Mouse (Mus musculus) megakaryocyte, embryonic 14.5 days (primary cell): ENCODE measurements around the gene Krr1. TPM values are rescaled to one million over a fixed set of nuclear protein-coding genes. Genes with fewer than 3 reads are reported as not detected.

Experiments
- H3K27me3 ChIP-seq: replicated peaks from 2 replicates; pipeline ENCODE3; 2012; ENCODE audit warnings: inconsistent platforms
- H3K36me3 ChIP-seq: replicated peaks from 2 replicates; pipeline ENCODE3; 2012; ENCODE audit warnings: low read length, inconsistent platforms, mixed read lengths
- H3K4me1 ChIP-seq: 2 replicates; pipeline ENCODE4 v1.6.1; 2012; ENCODE audit warnings: inconsistent platforms
- H3K4me3 ChIP-seq: replicated peaks from 2 replicates; pipeline ENCODE3; 2012; ENCODE audit warnings: moderate library complexity, mild to moderate bottlenecking, inconsistent platforms
- H3K9me3 ChIP-seq: 2 replicates; pipeline ENCODE4 v1.6.1; 2012; ENCODE audit warnings: inconsistent platforms
- FLI1 ChIP-seq: IDR thresholded peaks from 2 replicates; pipeline ENCODE4 v1.6.1; 2012; ENCODE audit warnings: low read length, inconsistent platforms, mixed read lengths
- GATA1 ChIP-seq: IDR thresholded peaks from 3 replicates; pipeline ENCODE4 v1.6.1; 2012; ENCODE audit warnings: mixed read lengths, low read length, inconsistent platforms, borderline replicate concordance
- polyA plus RNA-seq: library from polyadenylated mRNA; stranded (reverse); fragments of >175 nt; gene quantifications from 2 replicates; pipeline ENCODE4 v1.2.3, GENCODE M21; 2012; ENCODE audit warnings: low replicate concordance; ENCODE audit not compliant: insufficient read depth

The Krr1 gene
- polyA plus RNA-seq, 1 experiment: 2.0 TPM

DNA sequence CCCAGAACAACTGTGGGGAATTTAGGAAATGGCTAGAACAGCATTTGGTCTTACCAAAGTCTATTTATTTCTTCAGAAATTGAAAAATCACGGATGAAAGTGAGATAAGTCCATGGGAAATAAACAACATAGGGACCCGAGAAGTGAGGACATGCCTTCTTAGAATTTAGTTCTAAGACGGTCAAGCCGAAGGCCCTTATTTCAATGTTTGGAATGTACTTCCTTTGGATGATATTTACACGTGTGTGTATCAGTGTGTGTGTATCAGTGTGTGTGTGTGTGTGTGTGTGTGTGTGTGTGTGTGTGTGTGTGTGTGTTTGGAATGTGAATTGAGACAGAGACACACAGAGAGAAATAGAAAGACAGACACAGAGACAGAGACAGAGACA, 35.3 kb upstream of the Krr1 start:
- H3K27me3 ChIP-seq: peaks cover 2% of the 10 kb centered on the region
- peaks cover 27% of the 10 kb centered on the region for H3K4me1 ChIP-seq
- TF ChIP-seq FLI1 (no peak), GATA1 (no peak)
- H3K9me3 ChIP-seq: no peaks in the 10 kb centered on the region
- H3K4me3 ChIP-seq: no peak overlapping the region
- H3K36me3 ChIP-seq: no peaks in the 10 kb centered on the region

- Histone ChIP-seq H3K4me3 (no peak overlapping the region), H3K27me3 (peaks cover 2% of the 10 kb centered on the region)
- TF ChIP-seq GATA1 (no peak), FLI1 (no peak)
These were observed 29.4 kb upstream of the Krr1 start for GRCm38 (mm10) chr10:111943026-111943425.

GRCm38 (mm10) chr10:111945563-111945962, 26.9 kb upstream of the Krr1 start:
- H3K9me3 ChIP-seq: peaks cover 5% of the 10 kb centered on the region
- no peak for TF ChIP-seq FLI1
- no peak for TF ChIP-seq GATA1
- H3K27me3 ChIP-seq: peaks cover 2% of the 10 kb centered on the region
- H3K4me3 ChIP-seq: no peak overlapping the region
- no peaks in the 10 kb centered on the region for H3K36me3 ChIP-seq
- H3K4me1 ChIP-seq: peaks cover 3% of the 10 kb centered on the region; the same call in 1 of the 2 replicates

More at GRCm38 (mm10) chr10:111943026-111943425, 29.4 kb upstream of the Krr1 start:
- Histone ChIP-seq H3K36me3 (no peaks in the 10 kb centered on the region), H3K9me3 (peaks cover 5% of the 10 kb centered on the region), H3K4me1 (peaks cover 3% of the 10 kb centered on the region; the same call in 1 of the 2 replicates)

DNA sequence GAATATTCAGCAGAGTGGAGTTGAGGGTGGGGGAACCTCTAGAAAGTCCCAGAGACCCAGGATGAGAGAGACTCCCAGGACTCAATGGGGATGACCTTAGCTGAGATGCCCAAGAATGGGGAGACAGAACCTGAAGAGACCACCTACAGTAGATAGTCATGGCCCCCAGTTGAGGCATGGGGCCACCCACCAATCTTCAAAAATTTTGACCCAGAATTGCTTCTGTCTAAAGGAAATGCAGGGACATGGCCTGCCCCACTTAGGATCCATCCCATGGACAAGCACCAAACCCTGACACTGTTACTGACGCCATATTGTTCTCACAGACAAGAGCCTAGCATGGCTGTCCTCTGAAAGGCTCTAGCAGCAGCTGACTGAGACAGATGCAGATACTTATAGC, 24.4 kb upstream of the Krr1 start:
- TF ChIP-seq FLI1: no peak
- no peak for TF ChIP-seq GATA1
- Histone ChIP-seq H3K36me3 (no peaks in the 10 kb centered on the region), H3K27me3 (no peaks in the 10 kb centered on the region), H3K4me3 (no peak overlapping the region), H3K9me3 (peaks cover 5% of the 10 kb centered on the region), H3K4me1 (peaks cover 3% of the 10 kb centered on the region; the same call in 1 of the 2 replicates)

DNA sequence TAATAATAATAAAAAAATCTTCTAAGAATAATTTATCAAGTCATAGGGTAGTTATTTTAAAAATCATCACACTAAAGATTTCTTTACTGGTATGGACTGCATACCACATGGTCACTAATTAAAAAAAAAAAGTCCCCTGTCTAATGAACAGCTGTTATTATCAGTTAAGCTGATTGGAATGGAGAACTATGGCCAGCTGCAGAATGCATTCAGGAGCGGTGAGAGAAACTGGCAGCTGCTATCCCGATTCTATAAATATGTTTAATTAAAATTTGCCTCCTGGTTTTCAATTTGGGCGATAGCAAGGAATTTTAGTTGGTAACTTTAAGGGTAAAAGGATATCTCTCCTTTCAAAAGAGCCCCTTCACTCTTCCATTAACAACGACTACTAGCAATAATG, 23.5 kb upstream of the Krr1 start:
- no peak for TF ChIP-seq FLI1
- no peak for TF ChIP-seq GATA1
- H3K9me3 ChIP-seq: peaks cover 5% of the 10 kb centered on the region
- no peaks in the 10 kb centered on the region for H3K27me3 ChIP-seq
- H3K4me3 ChIP-seq: no peak overlapping the region
- H3K36me3 ChIP-seq: no peaks in the 10 kb centered on the region
- peaks cover 6% of the 10 kb centered on the region; the same call in 1 of the 2 replicates for H3K4me1 ChIP-seq

- Histone ChIP-seq H3K36me3 (no peaks in the 10 kb centered on the region), H3K4me3 (no peak overlapping the region), H3K9me3 (no peaks in the 10 kb centered on the region), H3K27me3 (no peaks in the 10 kb centered on the region), H3K4me1 (peaks cover 29% of the 10 kb centered on the region)
- TF ChIP-seq GATA1 (no peak), FLI1 (no peak)
These were observed 16.6 kb upstream of the Krr1 start for GRCm38 (mm10) chr10:111955836-111956235.

DNA sequence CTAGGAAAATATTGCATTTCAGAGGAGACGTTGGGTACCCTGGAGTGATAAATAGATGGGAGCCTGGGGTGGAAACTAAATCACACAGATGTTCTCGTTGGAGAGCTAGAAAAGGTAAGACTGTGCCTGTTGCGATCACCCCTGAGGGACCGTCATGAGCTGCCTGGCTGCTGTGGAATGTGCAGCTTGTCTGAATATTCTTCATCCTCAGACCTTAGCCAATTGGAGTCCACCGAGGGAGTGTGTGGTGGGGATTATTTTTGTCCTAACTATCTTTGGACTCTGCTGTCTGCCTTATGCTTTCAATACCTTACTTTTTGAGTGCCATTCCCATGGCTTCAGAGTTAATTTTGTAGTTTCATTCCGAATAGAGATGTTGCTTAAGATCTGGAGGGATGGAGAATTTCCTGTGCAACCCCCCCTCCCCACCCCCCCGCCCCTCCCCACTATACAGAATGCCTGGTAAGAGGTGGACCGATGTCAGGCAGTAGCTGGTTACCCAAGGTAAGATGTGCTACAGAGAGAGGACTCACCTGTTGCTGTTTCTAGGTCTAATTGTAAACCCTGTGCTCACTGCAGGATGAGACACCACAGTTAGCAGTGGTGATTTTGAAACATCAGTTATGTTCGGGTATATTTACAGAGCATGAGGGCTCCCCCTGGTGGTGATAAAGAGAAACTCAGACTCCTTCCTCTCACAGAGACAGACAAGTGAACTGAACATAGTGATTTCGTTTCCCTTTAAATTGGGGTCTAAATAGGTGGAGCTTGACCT, 15.0 kb upstream of the Krr1 start:
- no peak for TF ChIP-seq FLI1
- TF ChIP-seq GATA1: no peak

GRCm38 (mm10) chr10:111958046-111958421, 14.4 kb upstream of the Krr1 start:
- no peaks in the 10 kb centered on the region for H3K9me3 ChIP-seq
- no peaks in the 10 kb centered on the region for H3K36me3 ChIP-seq
- peaks cover 29% of the 10 kb centered on the region for H3K4me1 ChIP-seq
- H3K27me3 ChIP-seq: no peaks in the 10 kb centered on the region
- H3K4me3 ChIP-seq: no peak overlapping the region
- TF ChIP-seq GATA1 (no peak), FLI1 (no peak)

More for the DNA sequence above, 15.0 kb upstream of the Krr1 start:
- Histone ChIP-seq H3K9me3 (no peaks in the 10 kb centered on the region), H3K4me3 (peak overlapping the region; percentile 66), H3K27me3 (no peaks in the 10 kb centered on the region), H3K36me3 (no peaks in the 10 kb centered on the region), H3K4me1 (peaks cover 29% of the 10 kb centered on the region)

DNA sequence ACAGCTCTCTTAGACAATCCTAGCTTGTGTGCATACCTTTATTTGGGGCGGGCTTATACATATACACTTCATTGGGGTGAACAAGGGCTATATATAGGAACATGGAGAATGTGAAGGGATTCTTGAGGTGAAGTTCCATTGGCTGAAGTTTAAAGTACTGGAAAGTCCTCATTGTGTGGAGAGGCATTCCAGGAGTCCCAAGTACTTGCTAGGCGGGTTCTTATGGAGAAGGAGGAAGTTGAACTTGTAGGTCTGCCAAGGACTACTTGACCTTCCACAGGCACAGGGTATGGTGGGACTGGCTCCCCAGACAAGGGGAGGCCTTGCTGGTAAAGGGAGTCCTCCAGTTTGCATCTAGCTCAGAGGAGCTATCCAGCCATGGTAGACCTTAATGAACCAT, 13.1 kb upstream of the Krr1 start:
- H3K4me1 ChIP-seq: peaks cover 26% of the 10 kb centered on the region
- H3K27me3 ChIP-seq: peaks cover 4% of the 10 kb centered on the region
- H3K36me3 ChIP-seq: no peaks in the 10 kb centered on the region
- TF ChIP-seq FLI1 (no peak), GATA1 (no peak)
- H3K4me3 ChIP-seq: no peak overlapping the region
- peaks cover 4% of the 10 kb centered on the region for H3K9me3 ChIP-seq

DNA sequence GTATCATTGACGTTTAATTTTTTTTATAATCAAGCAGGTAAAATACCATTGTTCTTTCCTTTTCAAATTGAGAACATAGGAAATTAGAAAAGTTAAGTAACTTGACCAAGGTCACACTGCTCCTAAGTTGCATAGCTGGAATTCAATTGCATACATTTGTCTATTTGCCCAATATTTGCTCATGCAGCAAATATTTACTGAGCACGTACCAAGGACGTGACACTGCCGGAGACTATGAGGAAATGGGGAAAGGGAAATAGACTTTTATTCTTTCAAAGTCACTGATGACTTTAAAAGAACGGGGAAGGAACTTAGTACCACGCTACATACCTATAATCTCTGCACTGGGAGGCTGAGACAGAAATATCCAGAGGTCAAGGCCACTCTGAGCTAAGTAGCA, 12.0 kb upstream of the Krr1 start:
- Histone ChIP-seq H3K27me3 (peaks cover 6% of the 10 kb centered on the region), H3K4me3 (no peak overlapping the region), H3K36me3 (no peaks in the 10 kb centered on the region), H3K4me1 (peaks cover 19% of the 10 kb centered on the region), H3K9me3 (peaks cover 4% of the 10 kb centered on the region)
- TF ChIP-seq GATA1: no peak
- TF ChIP-seq FLI1: no peak
